Comparison of ENCODE assay signal across 12 mouse cellular contexts in the genomic region with DNA sequence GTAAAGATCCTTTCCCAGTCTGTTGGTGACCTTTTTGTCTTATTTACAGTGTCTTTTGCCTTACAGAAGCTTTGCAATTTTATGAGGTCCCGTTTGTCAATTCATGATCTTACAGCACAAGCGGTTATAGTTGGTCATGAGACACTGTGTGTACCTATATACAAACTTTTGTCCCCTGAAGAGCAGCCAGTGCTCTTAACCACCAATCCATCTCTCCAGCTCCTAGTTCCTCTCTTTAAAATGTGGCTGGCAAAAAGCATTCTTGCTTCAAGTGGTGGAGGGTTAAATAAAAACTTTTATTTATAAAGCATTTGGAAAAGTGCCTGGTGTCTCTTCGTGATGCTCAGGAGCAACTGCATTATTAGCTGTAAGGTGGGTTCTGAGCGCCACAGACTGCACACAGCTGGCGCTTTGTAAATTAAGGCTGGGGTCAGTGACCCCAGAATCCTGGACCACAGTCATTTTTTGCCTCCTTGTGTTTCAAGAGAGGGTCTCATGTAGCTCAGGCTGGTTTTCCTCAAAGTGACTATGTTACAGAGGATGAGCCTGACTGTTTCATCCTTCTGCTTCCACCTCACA. TPM values are rescaled to one million over a fixed set of nuclear protein-coding genes. Genes with fewer than 3 reads are reported as not detected.
DNase-seq lines count a peak whose midpoint lies in the region; ATAC-seq and TF ChIP-seq lines count a peak whose summit lies in the region.
"Had no signal": no experiment of that assay in that cellular context is flagged by ENCODE, and none has a peak within 500 bp of the region (broad histone marks: within the 10 kb centered on the region; RNA-seq: fewer than 3 reads in every experiment).

No protein-coding gene starts in this region.

- H3K4me2 ChIP-seq in embryonic facial prominence, embryonic 15.5 days (replicated peaks), result no peak overlapping the region
- H3K4me2 ChIP-seq: forebrain, embryonic 15.5 days had no signal

- intact Hi-C loops in left cerebral cortex, postnatal 10 days (cut with DNase I), result no loop called here

- H3K4me3 ChIP-seq in embryonic facial prominence, embryonic 15.5 days (replicated peaks), result no peak overlapping the region
- H3K4me3 ChIP-seq in embryonic facial prominence, embryonic 10.5 days, result no peak overlapping the region
- no peak overlapping the region for H3K4me3 ChIP-seq in kidney, adult 2 months (ENCODE audit: insufficient read depth, low read depth, low read length)
- H3K4me3 ChIP-seq: forebrain, embryonic 15.5 days had no signal

- H3K4me1 ChIP-seq in embryonic facial prominence, embryonic 15.5 days, result no peaks in the 10 kb centered on the region
- no peaks in the 10 kb centered on the region for H3K4me1 ChIP-seq in embryonic facial prominence, embryonic 10.5 days
- H3K4me1 ChIP-seq in kidney, adult 2 months (ENCODE audit: control insufficient read depth, insufficient read depth, low read length), result no peaks in the 10 kb centered on the region
- H3K4me1 ChIP-seq: forebrain, embryonic 15.5 days had no signal

- H3K27me3 ChIP-seq in embryonic facial prominence, embryonic 15.5 days, result no peaks in the 10 kb centered on the region
- H3K27me3 ChIP-seq in embryonic facial prominence, embryonic 10.5 days (replicated peaks; ENCODE audit: low read depth, poor library complexity, severe bottlenecking), result no peaks in the 10 kb centered on the region
- no peaks in the 10 kb centered on the region; the same call in 1 of the 2 replicates for H3K27me3 ChIP-seq in kidney, adult 2 months (replicated peaks; ENCODE audit: control insufficient read depth, insufficient read depth, low read length)
- H3K27me3 ChIP-seq: forebrain, embryonic 15.5 days had no signal

- no peak for TF ChIP-seq POLR2A in kidney, adult 2 months (IDR thresholded peaks at IDR 0.05; ENCODE audit: low read depth, low read length)

- 69% methylated on average over 5 of the region's 5 CpGs for WGBS in embryonic facial prominence, embryonic 15.5 days
- WGBS in embryonic facial prominence, embryonic 10.5 days, result 73% methylated on average over 5 of the region's 5 CpGs
- WGBS in kidney, adult 2 months, result 66% methylated on average over 5 of the region's 5 CpGs

- H3K27ac ChIP-seq in embryonic facial prominence, embryonic 15.5 days (replicated peaks), result no peak overlapping the region
- H3K27ac ChIP-seq in embryonic facial prominence, embryonic 10.5 days (replicated peaks), result no peak overlapping the region
- H3K27ac ChIP-seq in kidney, adult 2 months (ENCODE audit: insufficient read depth, low read depth, low read length), result no peak overlapping the region
- H3K27ac ChIP-seq: forebrain, embryonic 15.5 days had no signal

- no peak for TF ChIP-seq CTCF in kidney, adult 2 months (conservative IDR thresholded peaks at IDR 0.05; ENCODE audit: insufficient read depth, insufficient read length, low read depth, low read length)

- H3K9ac ChIP-seq in embryonic facial prominence, embryonic 15.5 days, result no peak overlapping the region
- H3K9ac ChIP-seq: forebrain, embryonic 15.5 days had no signal

- no peaks in the 10 kb centered on the region for H3K36me3 ChIP-seq in embryonic facial prominence, embryonic 15.5 days
- H3K36me3 ChIP-seq in embryonic facial prominence, embryonic 10.5 days (replicated peaks), result no peaks in the 10 kb centered on the region
- H3K36me3 ChIP-seq in kidney, adult 2 months (ENCODE audit: control insufficient read depth, insufficient read depth, low read length), result no peaks in the 10 kb centered on the region
- H3K36me3 ChIP-seq: forebrain, embryonic 15.5 days had no signal

- 0 out of 2 replicates have a peak, but pooled peaks have one; percentile 41 for ATAC-seq in embryonic facial prominence, embryonic 15.5 days (ENCODE audit: insufficient number of reproducible peaks, low FRiP score, low TSS enrichment, low read depth)
- ATAC-seq in megakaryocyte, adult 5-6 weeks (ENCODE audit: poor library complexity, severe bottlenecking), result 0 out of 2 replicates have a peak, but pooled peaks have one; percentile 42
- ATAC-seq: forebrain, embryonic 15.5 days had no signal

- DNase-seq in embryonic facial prominence, embryonic 10.5 days (ENCODE audit: low spot score), result no peak
- DNase-seq in kidney, adult 2 months, result peak; percentile 23
- DNase-seq in kidney, adult 8-10 months, result no peak
- DNase-seq in MN1 (ENCODE audit: low spot score), result peak; percentile 10
- no peak for DNase-seq in left cerebral cortex, postnatal 10 days (ENCODE audit: extremely low spot score in 1 of 2, low spot score in 2 of 2)
- no peak for DNase-seq in adrenal gland, postnatal 4 days (ENCODE audit: low spot score in 2 of 2)
- DNase-seq: cerebellum, postnatal 25 days; layer of hippocampus, postnatal 36 days had no signal

- peaks cover 60% of the 10 kb centered on the region for H3K9me3 ChIP-seq in embryonic facial prominence, embryonic 15.5 days (replicated peaks)
- H3K9me3 ChIP-seq in embryonic facial prominence, embryonic 10.5 days, result peaks cover 80% of the 10 kb centered on the region

RNA-seq across cellular contexts. Expression of a gene that starts 23.0 kb away (rescaled TPM):
- polyA plus RNA-seq in embryonic facial prominence, embryonic 15.5 days (2015; fragmentation: Nextera tagmentation; extraction: Ambion mirVana), result not detected in 2 replicates
- 0.11 TPM in 1 of 2 replicates, not detected in the other for polyA plus RNA-seq in embryonic facial prominence, embryonic 10.5 days (2016; fragmentation: Nextera tagmentation; extraction: Ambion mirVana)
- not detected in 2 replicates for polyA plus RNA-seq in kidney, adult 2 months (2012; rRNA removed)
- total RNA-seq in megakaryocyte, adult 5-6 weeks (2015), result not detected in 2 replicates
- total RNA-seq in megakaryocyte, adult 5-6 weeks (2017), result not detected in 2 replicates
- not detected for total RNA-seq in left cerebral cortex, postnatal 10 days (2021)
- total RNA-seq in adrenal gland, postnatal 4 days (2021), result under 1 TPM in 1 of 2 experiments, not detected in 1; 0.64 TPM
- total RNA-seq: layer of hippocampus, postnatal 36 days had no signal
- polyA plus RNA-seq: forebrain, embryonic 15.5 days; heart, embryonic 16.5 days had no signal

RNA-seq across cellular contexts. Expression of a gene that starts 32.6 kb away (rescaled TPM):
- polyA plus RNA-seq in embryonic facial prominence, embryonic 15.5 days (2015; fragmentation: Nextera tagmentation; extraction: Ambion mirVana), result not detected in 2 replicates
- 0.17 TPM in 1 of 2 replicates, not detected in the other for polyA plus RNA-seq in embryonic facial prominence, embryonic 10.5 days (2016; fragmentation: Nextera tagmentation; extraction: Ambion mirVana)
- polyA plus RNA-seq in kidney, adult 2 months (2012; rRNA removed), result not detected in 2 replicates
- 0.07 TPM in 1 of 2 replicates, not detected in the other for total RNA-seq in megakaryocyte, adult 5-6 weeks (2015)
- 0.33 TPM in 1 of 2 replicates, not detected in the other for total RNA-seq in megakaryocyte, adult 5-6 weeks (2017)
- under 1 TPM; 0.19 to 0.30 TPM for total RNA-seq in left cerebral cortex, postnatal 10 days (2021)
- total RNA-seq in adrenal gland, postnatal 4 days (2021), result under 1 TPM; 0.39 to 0.40 TPM
- polyA plus RNA-seq: forebrain, embryonic 15.5 days had no signal

Comparison
In these comparisons a context has a peak if more than half of its experiments do, and no peak if none do; other contexts are left out.
1. DNase-seq: peak in kidney, adult 2 months (single experiment) and MN1 (single experiment); none in embryonic facial prominence, embryonic 10.5 days (single experiment), kidney, adult 8-10 months (0 of 2), left cerebral cortex, postnatal 10 days (0 of 2) and adrenal gland, postnatal 4 days (0 of 2).